Mouse (Mus musculus): ENCODE results near the gene Hspb8. TPM values are rescaled to one million over a fixed set of nuclear protein-coding genes. Genes with fewer than 3 reads are reported as not detected.

The Hspb8 gene
- 100 to 1,000 TPM; 234 to 341 TPM for total RNA-seq (2021)
- long read RNA-seq, experiment 1, transcript Hspb8-201 (3 exons, 1,816 nt): major isoform, 451 of 471 reads
- long read RNA-seq, experiment 1, partial matches to known transcripts: 0 of 471 reads
- long read RNA-seq, experiment 1, other reads (novel, unspliced or antisense): 20 of 471 reads
- long read RNA-seq, experiment 2, transcript Hspb8-201 (3 exons, 1,816 nt): major isoform, 557 of 576 reads
- long read RNA-seq, experiment 2, partial matches to known transcripts: 0 of 576 reads
- long read RNA-seq, experiment 2, other reads (novel, unspliced or antisense): 19 of 576 reads

DNA sequence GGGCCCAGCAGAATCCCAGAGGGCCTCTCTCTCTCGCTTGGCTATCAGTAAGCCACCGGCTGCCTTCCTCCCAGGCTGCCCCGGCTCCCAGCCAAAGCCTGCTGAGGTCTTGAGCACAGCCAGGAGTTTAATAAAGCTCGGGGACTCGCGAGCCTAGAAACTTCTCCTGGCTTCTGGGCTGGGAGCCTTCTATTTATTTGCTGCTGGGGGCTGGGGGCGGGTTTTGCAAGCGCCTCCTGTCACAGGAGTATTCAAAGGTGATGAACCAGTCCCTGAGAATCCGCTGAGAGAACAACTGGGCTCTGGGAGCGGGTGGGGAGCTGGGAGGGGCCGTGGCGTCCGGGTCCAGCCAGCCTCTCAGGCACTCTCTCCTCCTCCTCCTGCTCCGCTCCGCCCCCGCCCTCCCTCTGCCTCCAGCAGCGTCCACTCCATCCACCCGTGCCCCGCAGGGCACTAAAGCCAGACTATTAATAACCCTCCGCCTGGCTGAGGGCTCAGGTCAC is at the start of gene Hspb8:
Gene Hspb8 (minus strand): TSS at position 166 of the 503 bp plus-strand sequence.
- Histone ChIP-seq H3K27ac (peak within 1 kb of the TSS; percentile 99), H3K4me3 (peak within 1 kb of the TSS; percentile 94)
- DNase-seq: peak; percentile 96
- intact Hi-C loops (cut with DNase I): loop anchor here (2.0 to 10.0 kb wide), 2 partner anchors 20 to 388 kb away; no protein-coding TSS in a partner anchor
- no peak for TF ChIP-seq CTCF (IDR thresholded peaks at IDR 0.05)

DNA sequence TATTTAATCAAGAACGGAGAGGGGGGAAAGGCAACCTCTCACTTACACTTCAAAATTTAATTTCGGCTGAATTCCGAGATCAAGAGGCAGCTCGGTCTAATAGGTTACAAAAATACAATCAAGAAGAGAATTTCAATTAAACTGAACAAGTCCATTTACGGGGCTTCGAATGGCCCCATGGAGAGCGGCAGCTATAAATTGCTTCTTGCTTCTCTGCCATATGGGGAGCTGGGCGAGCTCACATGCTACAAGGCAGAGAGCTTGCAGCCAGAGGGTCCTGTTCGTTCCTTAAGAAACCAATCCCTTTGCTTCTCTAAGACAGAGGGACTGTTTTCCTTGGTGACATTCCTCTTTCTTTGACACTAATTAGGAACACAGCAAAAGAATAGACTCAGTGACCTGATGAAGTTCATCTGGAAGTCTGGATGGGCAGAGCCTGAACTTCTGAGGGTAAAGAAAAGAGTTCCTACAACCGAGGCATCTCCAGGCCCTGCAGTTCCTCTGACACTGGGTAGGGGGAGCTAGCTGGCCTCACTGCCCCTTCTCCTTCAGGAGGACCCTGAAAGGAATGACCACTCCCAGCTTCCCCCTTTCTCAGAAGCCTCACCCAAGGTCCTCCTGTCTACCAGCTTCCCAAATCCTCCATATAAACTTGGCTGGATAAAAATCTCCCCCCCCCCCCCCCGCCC is 38.8 kb upstream of the Hspb8 start:
- Histone ChIP-seq H3K27ac (no peak overlapping the region), H3K4me3 (no peak overlapping the region)
- intact Hi-C loops (cut with DNase I): no loop called here
- no peak for DNase-seq
- peak; percentile 47 for TF ChIP-seq CTCF (IDR thresholded peaks at IDR 0.05)

DNA sequence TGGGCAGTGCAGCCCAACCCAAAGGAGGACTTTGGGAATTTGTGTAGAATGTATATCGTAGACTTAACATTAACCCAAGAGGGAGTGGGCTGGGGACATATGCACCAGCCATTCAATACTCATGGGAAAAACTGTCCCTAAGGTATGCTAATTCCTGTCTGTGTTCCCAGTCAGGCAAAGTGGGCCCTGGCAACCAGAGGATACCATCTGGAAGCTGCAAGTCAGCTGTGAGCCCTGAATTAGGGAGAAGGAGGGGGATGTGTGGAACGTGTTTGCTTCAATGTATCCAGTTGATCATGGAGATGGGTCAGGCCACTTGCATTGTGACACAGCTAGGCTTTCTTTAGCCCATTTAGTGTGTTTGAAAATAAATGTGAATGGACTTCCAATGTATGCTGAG is 37.3 kb upstream of the Hspb8 start:
- no peak for DNase-seq
- no peak overlapping the region for H3K4me3 ChIP-seq
- intact Hi-C loops (cut with DNase I): no loop called here
- no peak overlapping the region for H3K27ac ChIP-seq
- TF ChIP-seq CTCF (IDR thresholded peaks at IDR 0.05): no peak

DNA sequence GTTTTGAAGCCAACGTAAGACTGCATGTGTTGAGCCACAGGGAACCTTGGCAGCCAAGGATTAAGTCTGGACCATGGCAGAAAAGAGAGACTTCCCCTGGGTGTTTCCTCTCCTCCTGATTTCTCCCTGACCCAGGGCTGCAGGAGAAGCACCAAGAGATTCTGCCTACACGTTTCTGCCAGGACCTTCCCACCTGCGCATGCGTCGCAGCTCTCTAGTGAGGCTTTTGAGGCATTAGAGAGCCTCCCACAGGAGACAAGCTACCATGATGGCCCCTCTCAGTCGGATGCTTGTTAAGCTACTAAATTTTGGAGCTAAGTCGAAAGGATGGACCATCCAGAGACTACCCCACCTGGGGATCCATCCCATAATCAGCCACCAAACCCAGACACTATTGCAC is 35.1 kb upstream of the Hspb8 start:
- intact Hi-C loops (cut with DNase I): no loop called here
- no peak overlapping the region for H3K27ac ChIP-seq
- DNase-seq: no peak
- TF ChIP-seq CTCF (IDR thresholded peaks at IDR 0.05): no peak
- no peak overlapping the region for H3K4me3 ChIP-seq

DNA sequence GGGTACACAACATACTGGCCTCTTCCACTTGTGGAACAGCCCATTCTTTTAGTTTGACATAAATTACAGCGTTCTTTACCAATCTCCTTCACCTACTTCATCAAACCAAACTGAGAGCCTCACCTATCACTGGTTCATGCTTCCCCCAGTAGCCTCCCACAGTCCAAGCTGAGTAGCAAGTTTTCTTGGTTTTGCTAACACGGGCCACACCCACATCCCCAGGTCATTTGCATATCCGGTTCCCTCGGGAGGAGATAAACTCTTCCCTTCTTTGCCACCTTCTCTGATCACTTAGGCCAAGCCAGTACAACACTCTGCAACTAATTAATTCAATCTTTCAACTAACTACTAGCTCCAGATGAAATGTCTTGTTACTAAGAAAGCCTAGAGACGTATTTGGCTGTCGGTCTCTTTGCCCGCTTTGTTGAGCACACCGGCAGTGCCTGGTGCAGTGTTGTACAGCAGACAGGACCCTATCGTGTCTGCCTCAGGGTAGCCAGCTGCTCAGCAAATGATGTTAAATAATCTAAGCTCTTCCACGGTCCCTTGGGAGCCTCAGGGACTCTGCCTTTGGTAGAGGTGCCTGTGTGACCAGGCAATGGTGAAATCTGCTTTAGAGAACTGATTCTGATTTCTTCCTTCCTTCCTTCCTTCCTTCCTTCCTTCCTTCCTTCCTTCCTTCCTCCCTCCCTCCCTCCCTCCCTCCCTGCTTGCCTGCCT is 34.3 kb upstream of the Hspb8 start:
- DNase-seq: no peak
- H3K4me3 ChIP-seq: no peak overlapping the region
- intact Hi-C loops (cut with DNase I): no loop called here
- no peak for TF ChIP-seq CTCF (IDR thresholded peaks at IDR 0.05)
- H3K27ac ChIP-seq: no peak overlapping the region

DNA sequence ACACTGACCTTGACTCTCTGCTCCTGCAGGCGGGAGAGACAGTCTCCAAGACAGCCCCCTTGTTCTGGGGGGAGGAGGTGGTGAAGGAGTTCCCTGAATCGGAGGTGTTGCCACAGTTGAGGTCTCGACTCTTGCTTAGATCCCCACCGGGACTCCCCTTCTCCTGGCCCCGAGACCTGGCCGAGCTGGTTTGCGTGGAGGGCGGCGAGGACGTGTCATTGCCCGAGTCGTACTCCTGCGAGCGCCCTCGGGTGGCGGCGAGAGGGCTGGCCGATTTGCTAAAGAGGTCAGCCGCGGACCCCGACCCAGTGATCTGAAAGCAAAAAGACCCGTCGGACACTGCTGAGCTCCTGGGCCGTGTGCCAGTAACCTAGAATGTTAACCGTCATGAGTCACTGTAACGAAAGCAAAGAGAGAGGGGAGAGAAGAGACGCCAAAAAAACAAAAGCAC is 30.8 kb upstream of the Hspb8 start:
- intact Hi-C loops (cut with DNase I): loop anchor here (1.0 kb wide), 1 partner anchor 67 kb away; no protein-coding TSS in a partner anchor
- Histone ChIP-seq H3K27ac (peak overlapping the region; percentile 68), H3K4me3 (peak overlapping the region; percentile 69)
- TF ChIP-seq CTCF (IDR thresholded peaks at IDR 0.05): peak; percentile 79
- peak; percentile 83 for DNase-seq

DNA sequence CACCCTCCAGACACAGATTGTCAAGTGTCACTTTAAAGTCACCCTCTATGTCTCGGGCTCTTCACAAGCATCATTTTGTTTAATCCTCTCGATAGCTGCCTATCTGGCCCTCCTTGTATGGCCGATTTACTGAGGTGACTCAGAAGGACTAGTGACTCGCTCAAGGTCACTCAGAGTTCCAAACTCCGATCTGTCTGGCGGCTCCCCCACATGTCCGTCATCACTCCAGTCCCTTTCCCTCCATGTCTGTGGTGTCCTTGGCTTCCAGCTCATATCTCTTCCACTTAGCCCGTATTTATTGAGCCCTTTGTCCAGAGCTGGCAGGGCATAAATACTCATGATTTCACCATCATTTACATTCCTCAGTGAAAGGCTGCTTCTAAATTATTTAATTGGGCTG is 28.2 kb upstream of the Hspb8 start:
- no peak for DNase-seq
- intact Hi-C loops (cut with DNase I): no loop called here
- H3K27ac ChIP-seq: no peak overlapping the region
- no peak for TF ChIP-seq CTCF (IDR thresholded peaks at IDR 0.05)
- no peak overlapping the region for H3K4me3 ChIP-seq

DNA sequence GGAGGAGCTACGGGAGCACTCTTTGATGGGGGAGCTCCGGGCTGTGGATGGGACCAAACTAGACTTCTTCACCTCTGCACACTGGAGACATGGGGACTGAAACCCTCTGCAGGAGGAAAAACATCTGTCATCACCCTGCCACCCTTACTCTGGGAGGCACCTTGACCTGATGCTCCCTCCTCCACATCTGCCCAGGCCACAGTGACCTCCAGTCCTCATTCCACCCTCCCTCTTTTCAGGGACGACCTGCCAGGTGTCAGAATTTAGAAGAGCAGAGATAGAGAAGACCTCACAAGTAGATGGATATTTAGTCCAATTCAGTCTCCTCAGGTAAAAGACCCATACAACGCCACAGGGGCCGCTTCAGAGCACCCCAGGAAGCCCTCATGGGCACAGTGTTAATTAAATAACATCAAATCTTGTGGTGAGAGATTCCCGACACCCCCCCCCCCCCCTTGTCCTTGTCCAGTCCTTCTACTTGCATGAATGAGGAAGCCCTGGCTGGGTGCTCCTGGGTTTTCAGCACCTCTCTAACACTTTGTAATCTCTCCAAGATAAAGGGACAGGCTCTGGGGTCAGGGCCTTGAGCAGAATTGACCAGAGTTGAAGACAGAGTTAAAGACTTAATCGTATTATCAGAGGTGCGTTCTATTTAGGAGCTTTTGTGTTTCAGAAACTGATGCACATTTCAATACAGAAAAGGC is 27.0 kb upstream of the Hspb8 start:
- no peak overlapping the region for H3K27ac ChIP-seq
- no peak overlapping the region for H3K4me3 ChIP-seq
- TF ChIP-seq CTCF (IDR thresholded peaks at IDR 0.05): no peak
- DNase-seq: no peak
- intact Hi-C loops (cut with DNase I): no loop called here

DNA sequence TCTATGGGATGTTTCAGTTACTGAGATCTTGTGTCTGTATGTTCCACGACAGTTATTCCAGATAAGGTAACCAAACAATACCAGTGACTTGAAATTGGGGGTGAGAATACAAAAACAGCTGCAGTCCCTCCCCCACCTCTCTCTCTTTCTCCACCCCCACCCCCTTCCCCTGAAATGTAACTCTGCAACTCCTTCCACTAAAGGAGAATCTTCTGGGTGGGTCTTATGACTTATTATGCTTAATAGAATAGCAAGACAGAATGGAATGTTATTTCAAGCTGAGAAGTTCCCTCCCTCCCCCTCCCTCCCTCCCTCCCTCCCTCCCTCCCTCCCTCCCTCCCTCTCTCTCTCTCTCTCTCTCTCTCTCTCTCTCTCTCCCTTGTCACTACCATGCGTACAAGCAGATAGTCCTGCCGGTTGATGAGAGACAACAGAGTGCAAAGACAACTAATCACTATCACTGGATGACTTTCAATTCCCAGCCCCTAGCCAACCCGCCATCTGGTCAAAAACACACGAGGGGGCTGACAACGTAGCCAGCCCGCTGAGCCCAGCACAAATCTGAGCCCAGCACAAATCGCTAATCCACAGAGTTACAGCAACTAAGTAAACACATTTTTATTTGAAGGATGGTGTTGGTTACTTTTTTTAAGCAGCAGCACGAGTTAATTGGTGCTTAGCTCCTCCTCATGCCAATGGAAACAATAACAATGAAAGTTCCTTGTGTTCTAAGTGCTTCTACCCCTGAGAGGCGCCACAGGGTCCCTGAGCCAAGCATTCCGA is 25.9 kb upstream of the Hspb8 start:
- no peak overlapping the region for H3K4me3 ChIP-seq
- intact Hi-C loops (cut with DNase I): no loop called here
- DNase-seq: no peak
- no peak overlapping the region for H3K27ac ChIP-seq
- no peak for TF ChIP-seq CTCF (IDR thresholded peaks at IDR 0.05)

DNA sequence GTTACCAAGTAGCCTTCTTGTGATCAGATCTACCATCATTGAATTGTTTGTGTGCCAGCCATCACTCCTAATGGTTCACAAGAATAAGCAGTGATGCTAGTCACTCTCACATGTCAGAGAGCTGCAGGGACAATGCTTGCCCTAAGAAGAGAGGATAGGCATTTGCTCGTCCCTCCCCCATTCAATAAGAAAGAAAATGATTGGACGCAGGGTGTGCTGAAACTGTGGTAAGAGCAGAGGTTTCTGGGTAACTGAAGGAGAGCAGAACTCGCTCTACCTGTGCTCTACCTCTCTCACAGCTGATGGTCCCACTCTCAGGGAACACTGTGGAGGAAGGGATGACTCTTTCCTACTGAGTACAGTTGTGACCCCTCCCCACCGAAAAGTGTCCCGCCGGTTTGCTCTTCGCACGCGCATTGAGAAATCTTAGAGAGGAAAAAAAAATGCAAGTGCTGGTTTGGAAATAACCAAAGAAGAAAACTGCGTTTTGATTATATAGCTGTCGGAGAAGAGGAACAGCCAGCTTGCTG is 25.2 kb upstream of the Hspb8 start:
- DNase-seq: no peak
- no peak overlapping the region for H3K4me3 ChIP-seq
- TF ChIP-seq CTCF (IDR thresholded peaks at IDR 0.05): no peak
- H3K27ac ChIP-seq: no peak overlapping the region
- intact Hi-C loops (cut with DNase I): no loop called here

DNA sequence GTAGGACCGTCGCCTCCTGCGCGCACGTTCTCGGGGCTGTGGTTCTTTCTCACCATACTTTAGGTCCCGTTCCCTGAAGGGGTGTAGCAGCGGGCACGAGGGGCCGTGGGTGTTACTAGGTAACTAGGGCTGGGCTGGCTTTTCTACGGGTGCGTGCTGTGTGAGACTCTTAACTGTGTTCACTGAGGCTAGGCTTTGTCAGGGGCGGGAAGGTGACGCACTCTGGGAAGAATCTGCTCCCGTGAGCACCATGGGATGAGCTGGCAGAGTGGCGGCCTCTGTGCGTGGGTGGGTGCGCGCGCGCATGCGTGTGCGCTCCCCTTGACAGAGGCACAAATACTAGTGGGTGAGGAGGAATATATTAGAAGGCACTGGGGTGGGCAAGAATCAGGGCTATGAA is 23.9 kb upstream of the Hspb8 start:
- no peak for TF ChIP-seq CTCF (IDR thresholded peaks at IDR 0.05)
- Histone ChIP-seq H3K4me3 (no peak overlapping the region), H3K27ac (no peak overlapping the region)
- no peak for DNase-seq
- intact Hi-C loops (cut with DNase I): no loop called here

All from gastrocnemius, adult 2 months (tissue).